Mouse (Mus musculus) limb, embryonic 15.5 days (tissue): Measurements from ENCODE around the gene Zfp119a. TPM values are rescaled to one million over a fixed set of nuclear protein-coding genes. Genes with fewer than 3 reads are reported as not detected.
"Not testable (repeated sequence)": the region's sequence is repeated elsewhere in the genome, so short reads cannot be mapped to it uniquely, and the experiment has no call there.

Experiments used
- ATAC-seq: fragments of 200-750 bp; cut with Nextera tagmentation; 2 replicates; pipeline ENCODE4 v1.8.0; 2017; ENCODE audit warnings: low read depth, moderate TSS enrichment; ENCODE audit not compliant: insufficient number of reproducible peaks, low FRiP score, low TSS enrichment
- H3K27ac ChIP-seq: fragments of 300-500 bp; sonication (generic); 2 replicates; pipeline ENCODE4 v1.5.1; 2015; ENCODE audit warnings: moderate library complexity, mild to moderate bottlenecking, inconsistent platforms
- H3K27me3 ChIP-seq: fragments of 300-500 bp; sonication (generic); 2 replicates; pipeline ENCODE4 v1.6.1; 2015; ENCODE audit warnings: inconsistent platforms
- H3K36me3 ChIP-seq: fragments of 300-500 bp; sonication (generic); 2 replicates; pipeline ENCODE4 v1.6.1; 2015; ENCODE audit warnings: inconsistent platforms
- H3K4me1 ChIP-seq: fragments of 300-500 bp; sonication (generic); 2 replicates; pipeline ENCODE4 v1.6.1; 2015; ENCODE audit warnings: inconsistent platforms
- H3K4me2 ChIP-seq: fragments of 300-500 bp; sonication (generic); 2 replicates; pipeline ENCODE4 v1.6.1; 2015; ENCODE audit warnings: mild to moderate bottlenecking, inconsistent platforms
- H3K4me3 ChIP-seq: fragments of 300-500 bp; sonication (generic); 2 replicates; pipeline ENCODE4 v1.5.1; 2015; ENCODE audit warnings: mild to moderate bottlenecking, inconsistent platforms
- H3K9ac ChIP-seq: fragments of 300-500 bp; sonication (generic); 2 replicates; pipeline ENCODE4 v1.6.1; 2015; ENCODE audit warnings: inconsistent platforms
- H3K9me3 ChIP-seq: fragments of 300-500 bp; sonication (generic); 2 replicates; pipeline ENCODE4 v1.6.1; 2016; ENCODE audit warnings: inconsistent platforms
- WGBS: fragments of 180-500 bp; shearing (Covaris S2); methylation state at CpG from one replicate; pipeline ENCODE4 v1.1.7; 2015; 5-methylcytosine and 5-hydroxymethylcytosine counted together
- polyA plus RNA-seq: library from polyadenylated mRNA; unstranded; fragments of >200 nt; fragmentation: Nextera tagmentation; extraction: Ambion mirVana; gene quantifications from 2 replicates; pipeline ENCODE4 v1.2.1, GENCODE M21; 2015

Zfp119a gene
- 10.0 TPM in 2 replicates for polyA plus RNA-seq

DNA sequence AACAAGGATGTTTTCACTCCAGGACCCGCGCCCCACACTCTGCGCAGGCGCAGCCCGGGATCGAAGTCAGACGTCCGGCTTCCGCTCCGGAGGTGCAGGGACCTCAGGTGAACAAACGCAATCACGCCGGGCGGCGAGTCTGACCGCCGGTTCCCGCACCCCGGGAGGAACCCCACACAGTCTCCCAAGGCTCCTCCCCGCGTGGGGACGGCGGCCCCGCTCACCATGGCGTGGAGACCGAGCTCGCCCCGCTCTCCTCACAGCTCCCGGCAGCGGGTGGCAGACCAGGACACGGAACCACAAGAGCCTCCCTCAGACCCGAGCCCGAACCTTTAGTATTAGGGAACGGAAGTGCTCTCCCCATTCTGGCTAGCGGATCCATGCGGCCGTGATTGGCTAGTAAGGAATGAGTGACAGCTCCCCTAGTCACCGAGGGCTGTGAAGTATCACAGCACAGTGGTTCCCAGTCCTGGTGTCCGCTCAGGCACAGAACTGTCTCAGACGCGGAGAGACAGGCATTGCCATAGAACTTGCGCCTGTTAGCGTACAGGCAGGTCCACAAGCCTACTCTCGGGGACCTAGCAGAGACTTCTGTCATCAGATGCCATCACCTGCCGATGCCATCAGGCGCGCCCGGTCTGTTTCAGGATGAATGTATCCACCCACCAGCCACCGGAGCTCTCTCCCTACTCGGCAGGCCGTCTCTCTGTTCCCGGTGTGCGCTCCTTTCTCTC lies at the start of gene Zfp119a:
Gene Zfp119a, minus strand, starts transcription at position 295 of the 734 bp plus-strand sequence.
- H3K36me3 ChIP-seq, H3K27me3 ChIP-seq, H3K9me3 ChIP-seq: not testable (repeated sequence)
- Histone ChIP-seq H3K4me1 (0 out of 2 replicates have a peak, but pooled peaks cover 12% of the 10 kb centered on the region), H3K4me3 (peak within 1 kb of the TSS; percentile 52), H3K4me2 (peak within 1 kb of the TSS; percentile 53), H3K27ac (peak within 1 kb of the TSS; percentile 88), H3K9ac (peak within 1 kb of the TSS; percentile 44; the same call in 1 of the 2 replicates)
- ATAC-seq, result peak; percentile 100
- 0% methylated on average over 36 of the region's 53 CpGs for WGBS

DNA sequence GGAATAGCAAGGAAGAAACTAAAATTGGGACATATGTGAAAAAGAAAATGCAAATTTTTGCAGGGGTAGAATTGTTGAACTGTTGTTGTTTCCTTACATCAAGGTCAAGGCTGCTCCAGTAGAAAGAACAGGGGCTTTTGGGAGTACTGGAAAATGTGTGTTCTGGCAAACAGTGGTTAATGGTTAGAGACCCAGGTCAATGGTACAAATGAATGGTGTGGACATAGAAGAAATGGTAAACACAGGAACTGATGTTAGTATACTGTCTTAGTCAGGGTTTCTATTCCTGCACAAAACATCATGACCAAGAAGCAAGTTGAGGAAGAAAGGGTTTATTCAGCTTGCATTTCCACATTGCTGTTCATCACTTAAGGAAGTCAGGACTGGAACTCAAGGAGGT lies 27.9 kb upstream of the Zfp119a start:
- Histone ChIP-seq H3K4me1 (no peaks in the 10 kb centered on the region), H3K9ac (no peak overlapping the region), H3K9me3 (no peaks in the 10 kb centered on the region), H3K27me3 (no peaks in the 10 kb centered on the region), H3K27ac (no peak overlapping the region), H3K4me3 (no peak overlapping the region), H3K4me2 (no peak overlapping the region), H3K36me3 (no peaks in the 10 kb centered on the region)
- no peak for ATAC-seq

DNA sequence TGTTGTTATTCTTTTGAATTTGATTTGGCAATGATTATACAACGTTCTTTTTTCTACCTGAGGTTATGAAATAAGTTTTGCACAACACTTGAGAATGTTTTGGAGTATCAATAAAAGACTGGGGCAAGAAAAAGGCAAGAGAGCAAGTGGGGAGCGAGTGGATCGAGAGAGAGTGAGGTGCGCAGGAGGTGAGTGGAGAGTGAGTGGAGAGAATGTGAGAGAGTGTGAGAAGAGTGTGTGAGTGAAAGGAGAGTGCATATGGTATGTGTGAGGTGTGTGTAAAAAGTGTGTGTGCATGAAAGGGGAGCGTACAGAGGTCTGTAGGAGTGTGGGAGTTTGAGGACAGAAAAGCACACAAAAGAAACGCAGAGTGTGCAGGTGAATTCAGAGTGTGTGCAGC lies 25.4 kb upstream of the Zfp119a start:
- 79% methylated on average over 6 of the region's 6 CpGs for WGBS
- Histone ChIP-seq H3K4me3 (no peak overlapping the region), H3K4me2 (no peak overlapping the region), H3K9ac (no peak overlapping the region), H3K4me1 (no peaks in the 10 kb centered on the region), H3K27me3 (no peaks in the 10 kb centered on the region), H3K27ac (no peak overlapping the region), H3K9me3 (no peaks in the 10 kb centered on the region), H3K36me3 (no peaks in the 10 kb centered on the region)
- ATAC-seq, result no peak

DNA sequence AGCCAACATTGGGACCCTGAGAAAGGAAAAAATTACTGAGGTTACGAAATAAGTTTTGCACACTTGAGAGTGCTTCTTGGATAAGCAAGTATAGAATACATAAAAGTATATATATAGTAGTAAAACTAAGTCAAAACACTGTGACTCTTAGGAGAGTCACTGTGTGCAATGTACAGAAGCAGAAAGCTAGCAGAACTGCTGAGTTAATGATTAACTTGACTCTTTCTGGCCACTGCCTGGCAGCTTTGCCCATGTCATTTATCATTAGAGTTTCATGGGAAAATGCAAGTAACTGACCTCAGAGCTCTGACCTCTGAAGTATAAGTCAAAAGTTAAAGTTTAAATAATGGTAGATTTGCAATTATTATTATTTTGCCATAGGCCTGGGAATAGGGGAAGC lies 25.0 kb upstream of the Zfp119a start:
- H3K27me3 ChIP-seq, result no peaks in the 10 kb centered on the region
- no peaks in the 10 kb centered on the region for H3K4me1 ChIP-seq
- 84% methylated on average over 1 of the region's 1 CpGs for WGBS
- no peak overlapping the region for H3K4me2 ChIP-seq
- H3K9me3 ChIP-seq, result no peaks in the 10 kb centered on the region
- no peak for ATAC-seq
- H3K36me3 ChIP-seq, result no peaks in the 10 kb centered on the region
- H3K4me3 ChIP-seq, result no peak overlapping the region
- H3K27ac ChIP-seq, result no peak overlapping the region
- no peak overlapping the region for H3K9ac ChIP-seq

DNA sequence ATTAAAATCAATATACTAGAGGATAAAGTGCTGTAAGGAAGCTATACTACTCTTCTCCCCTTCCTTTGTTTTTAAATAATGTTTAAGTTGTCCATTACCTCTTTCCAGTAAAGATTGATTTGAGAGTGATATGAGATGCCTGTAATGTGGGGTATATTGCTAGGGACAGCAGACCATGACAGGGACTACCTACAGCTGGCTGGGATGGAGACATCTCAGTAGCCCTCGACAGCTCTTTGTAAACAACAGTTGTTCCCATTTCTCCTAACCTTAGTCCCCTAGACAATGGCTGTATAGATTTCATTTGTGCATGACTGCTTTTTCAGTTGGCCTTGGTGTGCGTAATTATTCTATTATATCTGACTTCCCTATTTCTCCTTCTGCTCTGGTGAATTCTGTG lies 24.4 kb upstream of the Zfp119a start:
- no peak overlapping the region for H3K4me2 ChIP-seq
- WGBS, result 76% methylated on average over 2 of the region's 2 CpGs
- no peaks in the 10 kb centered on the region for H3K4me1 ChIP-seq
- H3K27me3 ChIP-seq, result no peaks in the 10 kb centered on the region
- no peak overlapping the region for H3K9ac ChIP-seq
- ATAC-seq, result no peak
- H3K36me3 ChIP-seq, result peaks cover 5% of the 10 kb centered on the region
- H3K9me3 ChIP-seq, result no peaks in the 10 kb centered on the region; the same call in 1 of the 2 replicates
- no peak overlapping the region for H3K4me3 ChIP-seq
- H3K27ac ChIP-seq, result no peak overlapping the region

DNA sequence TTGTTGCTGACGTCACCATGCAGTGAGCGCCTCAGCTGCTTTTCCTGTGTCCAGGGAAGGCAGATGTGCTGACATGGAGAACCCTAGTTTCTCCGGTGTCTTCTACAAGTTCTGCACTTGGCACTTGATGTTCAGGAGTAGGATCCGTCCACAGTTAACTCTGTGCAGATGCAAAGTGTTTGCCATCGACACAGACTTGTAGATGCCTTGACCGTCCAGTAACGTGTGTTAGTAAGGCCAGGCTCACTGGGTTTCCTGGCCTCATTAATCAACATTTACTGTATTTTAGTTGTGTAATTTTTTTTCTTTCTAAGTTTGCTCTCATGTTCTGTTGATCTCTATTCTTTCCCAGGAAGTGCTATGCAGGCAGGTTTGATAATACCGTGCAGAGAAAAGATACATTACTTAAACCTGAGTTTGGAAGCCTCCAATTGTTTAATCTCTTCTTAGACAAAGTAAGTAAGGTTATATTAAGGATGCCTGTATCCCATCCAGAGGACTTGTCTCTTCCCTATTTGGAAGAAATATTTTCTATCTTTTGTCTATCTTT lies 13.8 kb upstream of the Zfp119a start:
- 8% methylated on average over 6 of the region's 8 CpGs for WGBS
- not testable (repeated sequence) for ATAC-seq

DNA sequence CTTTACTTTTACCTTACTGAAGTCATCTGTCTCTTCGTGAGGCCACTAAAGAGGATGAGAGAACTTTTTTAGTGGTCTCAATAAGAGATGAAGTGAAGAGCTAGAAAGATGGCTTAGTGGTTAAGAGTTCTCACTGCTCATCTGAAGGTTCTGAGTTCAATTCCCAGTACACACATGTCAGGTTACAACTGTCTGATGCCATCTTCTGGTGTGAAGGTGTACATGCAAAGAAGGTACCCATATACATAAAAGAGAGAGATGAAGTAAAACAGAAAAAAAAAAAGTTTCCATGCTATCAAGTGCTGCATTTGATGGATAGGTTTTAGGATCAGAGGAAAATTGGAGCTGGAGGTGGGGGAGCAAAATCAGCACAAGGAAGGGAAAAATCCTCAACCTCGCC lies 6.2 kb upstream of the Zfp119a start:
- H3K9ac ChIP-seq, result no peak overlapping the region
- no peaks in the 10 kb centered on the region for H3K4me1 ChIP-seq
- no peak for ATAC-seq
- no peak overlapping the region for H3K4me3 ChIP-seq
- H3K9me3 ChIP-seq, result no peaks in the 10 kb centered on the region
- no peaks in the 10 kb centered on the region for H3K36me3 ChIP-seq
- no peak overlapping the region for H3K4me2 ChIP-seq
- no peak overlapping the region for H3K27ac ChIP-seq
- peaks cover 2% of the 10 kb centered on the region; the same call in 1 of the 2 replicates for H3K27me3 ChIP-seq
- WGBS, result 48% methylated on average over 2 of the region's 2 CpGs

More for the DNA sequence above, 13.8 kb upstream of the Zfp119a start:
- not testable (repeated sequence) for H3K9ac ChIP-seq, H3K36me3 ChIP-seq, H3K9me3 ChIP-seq, H3K27me3 ChIP-seq, H3K4me1 ChIP-seq
- Histone ChIP-seq H3K4me2 (peak overlapping the region; percentile 40), H3K27ac (peak overlapping the region; percentile 61; the same call in 1 of the 2 replicates), H3K4me3 (peak overlapping the region; percentile 53)

DNA sequence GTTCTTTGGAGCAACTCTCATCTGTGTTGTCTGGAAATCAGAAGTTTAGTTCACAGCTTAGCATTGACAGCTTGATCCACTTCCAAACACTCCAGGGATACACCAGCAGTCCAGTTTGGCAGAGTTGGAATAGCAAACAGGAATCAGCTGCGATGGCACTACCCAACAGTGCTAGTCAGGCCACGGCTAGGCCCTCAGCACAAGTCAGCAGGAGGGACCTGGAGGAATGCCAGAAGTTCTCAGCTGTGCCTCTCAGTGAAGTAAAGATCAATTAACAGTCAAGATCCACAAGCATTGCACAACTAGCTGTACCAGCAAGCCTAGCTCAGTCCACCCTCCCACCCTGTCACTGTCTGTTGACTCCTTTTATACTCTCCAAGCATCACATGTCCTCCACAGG lies 4.9 kb upstream of the Zfp119a start:
- Histone ChIP-seq H3K4me2 (no peak overlapping the region), H3K36me3 (no peaks in the 10 kb centered on the region), H3K9me3 (no peaks in the 10 kb centered on the region), H3K4me3 (no peak overlapping the region), H3K4me1 (0 out of 2 replicates have a peak, but pooled peaks cover 3% of the 10 kb centered on the region), H3K27me3 (peaks cover 2% of the 10 kb centered on the region; the same call in 1 of the 2 replicates), H3K9ac (no peak overlapping the region), H3K27ac (no peak overlapping the region)
- no peak for ATAC-seq
- WGBS, result 59% methylated on average over 2 of the region's 2 CpGs

DNA sequence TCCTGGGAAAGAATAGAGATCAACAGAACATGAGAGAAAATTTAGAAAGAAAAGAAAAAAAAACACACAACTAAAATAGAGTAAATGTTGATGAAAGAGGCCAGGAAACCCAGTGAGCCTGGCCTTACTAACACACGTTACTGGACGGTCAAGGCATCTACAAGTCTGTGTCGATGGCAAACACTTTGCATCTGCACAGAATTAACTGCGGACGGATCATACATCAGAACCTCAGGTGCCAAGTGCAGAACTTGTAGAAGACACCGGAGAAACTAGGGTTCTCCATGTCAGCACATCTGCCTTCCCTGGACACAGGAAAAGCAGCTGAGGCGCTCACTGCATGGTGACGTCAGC lies 471 bp downstream of the Zfp119a start:
- not testable (repeated sequence) for H3K9me3 ChIP-seq, H3K36me3 ChIP-seq, H3K27me3 ChIP-seq, ATAC-seq
- Histone ChIP-seq H3K9ac (0 out of 2 replicates have a peak overlapping the region, but pooled peaks have one; percentile 23), H3K27ac (peak overlapping the region; percentile 82), H3K4me3 (peak overlapping the region; percentile 52), H3K4me1 (0 out of 2 replicates have a peak, but pooled peaks cover 12% of the 10 kb centered on the region), H3K4me2 (peak overlapping the region; percentile 46)
- 2% methylated on average over 7 of the region's 8 CpGs for WGBS

DNA sequence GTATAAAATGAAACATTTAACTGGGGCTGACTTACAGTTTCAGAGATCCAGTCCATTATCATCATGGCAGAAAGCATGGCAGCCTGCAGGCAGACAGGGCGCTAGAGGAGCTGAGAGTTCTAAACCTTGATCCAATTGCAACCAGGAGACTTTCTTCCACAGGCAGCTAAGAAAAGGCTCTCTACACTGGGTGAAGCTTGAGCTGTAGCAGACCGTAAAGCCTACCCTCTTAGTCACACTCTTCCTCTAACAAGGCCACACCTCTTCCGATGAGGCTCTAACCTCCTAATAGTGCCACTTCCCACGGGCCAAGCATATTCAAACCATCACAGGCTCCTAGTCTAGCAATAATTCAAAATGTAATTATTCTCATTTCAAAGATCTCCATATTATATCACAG lies 1.5 kb downstream of the Zfp119a start:
- Histone ChIP-seq H3K27me3 (no peaks in the 10 kb centered on the region), H3K27ac (no peak overlapping the region), H3K4me3 (no peak overlapping the region), H3K4me1 (0 out of 2 replicates have a peak, but pooled peaks cover 12% of the 10 kb centered on the region), H3K9ac (no peak overlapping the region), H3K36me3 (no peaks in the 10 kb centered on the region; the same call in 1 of the 2 replicates), H3K9me3 (no peaks in the 10 kb centered on the region), H3K4me2 (no peak overlapping the region)
- WGBS, result 86% methylated on average over 4 of the region's 4 CpGs
- no peak for ATAC-seq

DNA sequence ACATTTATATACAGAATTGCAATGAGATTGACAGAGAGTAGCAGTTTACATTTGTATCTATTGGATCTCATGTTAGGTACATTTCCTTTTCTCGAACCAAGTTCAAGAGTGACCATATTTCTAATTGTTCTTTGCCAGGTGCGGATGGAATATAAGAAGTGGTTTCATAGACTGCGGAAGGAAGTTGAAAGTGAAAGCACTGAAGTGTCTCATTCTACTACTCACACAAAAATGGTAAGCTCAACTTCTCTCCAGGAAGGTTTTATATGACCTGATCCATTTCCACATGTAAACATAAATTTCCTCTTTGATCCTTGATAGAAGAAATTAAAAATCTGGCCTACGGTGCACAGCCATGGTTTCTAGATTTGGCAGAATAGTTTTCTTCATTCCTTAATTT lies 35.7 kb downstream of the Zfp119a start:
- Histone ChIP-seq H3K4me1 (no peaks in the 10 kb centered on the region), H3K4me2 (no peak overlapping the region), H3K4me3 (no peak overlapping the region), H3K27me3 (no peaks in the 10 kb centered on the region), H3K9ac (no peak overlapping the region), H3K9me3 (no peaks in the 10 kb centered on the region), H3K36me3 (no peaks in the 10 kb centered on the region), H3K27ac (no peak overlapping the region)
- whole genome bisulfite sequencing, result 89% methylated on average over 4 of the region's 4 CpGs
- ATAC-seq, result no peak

DNA sequence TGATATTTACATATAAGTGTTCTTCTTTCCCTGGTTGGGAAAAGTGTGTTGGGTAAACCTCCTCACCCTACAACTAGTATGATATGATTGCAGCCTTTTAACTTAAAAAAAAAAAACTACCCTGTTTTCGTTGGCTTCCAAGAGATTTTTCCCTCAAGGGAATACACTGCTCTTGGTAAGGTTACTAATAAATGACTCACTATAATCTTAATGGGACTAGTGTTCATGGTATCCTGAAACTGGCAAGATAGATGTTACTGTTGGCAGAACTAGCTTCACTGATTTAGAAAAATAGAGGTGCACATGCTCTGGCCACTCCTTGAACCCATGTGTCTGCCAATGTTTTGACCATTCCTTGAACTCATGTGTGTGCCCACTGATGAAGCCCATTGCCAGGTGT lies 57.2 kb downstream of the Zfp119a start:
- Histone ChIP-seq H3K4me1 (no peaks in the 10 kb centered on the region), H3K36me3 (no peaks in the 10 kb centered on the region), H3K27me3 (no peaks in the 10 kb centered on the region), H3K4me3 (no peak overlapping the region), H3K4me2 (no peak overlapping the region), H3K9me3 (no peaks in the 10 kb centered on the region), H3K9ac (no peak overlapping the region), H3K27ac (no peak overlapping the region)
- ATAC-seq, result no peak
- WGBS, result 64% methylated on average over 1 of the region's 1 CpGs
